Mouse (Mus musculus) thymus, adult 2 months (tissue): ENCODE data around the gene Rasgrp3. TPM values are rescaled to one million over a fixed set of nuclear protein-coding genes. Genes with fewer than 3 reads are reported as not detected.

Experiments
- DNase-seq: peaks from one replicate; pipeline ENCODE4 v3.0.0; 2021
- H3K27ac ChIP-seq: fragments of 200-500 bp; 2 replicates; pipeline ENCODE4 v1.5.1; 2012; ENCODE audit warnings: low read length, control low read depth; ENCODE audit not compliant: control insufficient read depth, insufficient read depth
- H3K27me3 ChIP-seq: fragments of 200-500 bp; 2 replicates; pipeline ENCODE4 v1.6.1; 2012; ENCODE audit warnings: mild to moderate bottlenecking, low read length, moderate library complexity, mixed read lengths; ENCODE audit not compliant: control insufficient read depth, insufficient read depth
- H3K36me3 ChIP-seq: fragments of 200-500 bp; 2 replicates; pipeline ENCODE4 v1.6.1; 2012; ENCODE audit warnings: mild to moderate bottlenecking, low read length, moderate library complexity; ENCODE audit not compliant: control insufficient read depth, insufficient read depth
- H3K4me1 ChIP-seq: fragments of 200-500 bp; replicated peaks from 2 replicates; pipeline ENCODE4 v1.6.1; 2012; ENCODE audit warnings: low read length; ENCODE audit not compliant: control insufficient read depth, insufficient read depth
- H3K4me3 ChIP-seq: fragments of 200-500 bp; 2 replicates; pipeline ENCODE4 v1.5.1; 2012; ENCODE audit warnings: mild to moderate bottlenecking, low read length, control low read depth, moderate library complexity; ENCODE audit not compliant: control insufficient read depth, insufficient read depth
- CTCF ChIP-seq: fragments of 200-500 bp; IDR thresholded peaks from 2 replicates; pipeline ENCODE4 v1.5.1; 2012; ENCODE audit warnings: mild to moderate bottlenecking, control low read depth, low read length, moderate library complexity, borderline replicate concordance; ENCODE audit not compliant: control insufficient read depth, poor library complexity, insufficient read depth; ENCODE audit errors: extremely low read depth
- POLR2A ChIP-seq: fragments of 200-500 bp; IDR thresholded peaks from 2 replicates; pipeline ENCODE4 v1.6.1; 2012; ENCODE audit warnings: mild to moderate bottlenecking, low read length, control low read depth, moderate library complexity; ENCODE audit not compliant: control insufficient read depth, poor library complexity, insufficient read depth; ENCODE audit errors: extremely low read depth
- WGBS: fragments of 180-500 bp; shearing (Covaris S2); methylation state at CpG from one replicate; pipeline ENCODE4 v1.1.7; 2018; 5-methylcytosine and 5-hydroxymethylcytosine counted together
- polyA plus RNA-seq: library from polyadenylated mRNA; depleted of rRNA; stranded (reverse); fragments of >200 nt; gene quantifications from 2 replicates; pipeline ENCODE4 v1.2.3, GENCODE M21; 2012; rRNA removed

Rasgrp3 gene
- 1.2 and 1.9 TPM in 2 replicates for polyA plus RNA-seq

DNA sequence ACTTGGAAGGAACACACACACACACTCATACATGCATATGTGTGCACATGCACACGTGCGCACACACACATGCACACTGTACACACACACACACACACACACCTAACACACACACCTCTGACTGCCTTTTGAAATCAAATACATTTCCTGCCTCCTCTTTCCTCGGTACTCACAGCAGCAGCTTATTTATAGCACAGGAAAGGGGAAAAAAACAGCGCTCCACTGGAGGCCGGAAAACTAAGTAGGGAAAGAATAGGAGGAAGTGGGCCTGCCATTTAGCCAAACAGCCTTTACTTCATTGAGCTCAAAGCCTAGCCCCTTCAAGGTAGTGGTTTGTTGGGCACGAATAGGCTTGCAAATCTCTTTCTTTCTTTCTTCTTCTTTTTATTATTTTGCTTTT is at the start of gene Rasgrp3:
Gene Rasgrp3, plus strand, starts transcription at position 298 of the 400 bp plus-strand sequence.
- H3K27me3 ChIP-seq: no peaks in the 10 kb centered on the region
- no peak within 1 kb of the TSS for H3K27ac ChIP-seq
- no peaks in the 10 kb centered on the region for H3K36me3 ChIP-seq
- 29% methylated on average over 6 of the region's 6 CpGs for WGBS
- no peak for TF ChIP-seq POLR2A
- TF ChIP-seq CTCF: no peak
- no peak within 1 kb of the TSS for H3K4me3 ChIP-seq
- H3K4me1 ChIP-seq: no peaks in the 10 kb centered on the region; the same call in 1 of the 2 replicates
- no peak for DNase-seq

DNA sequence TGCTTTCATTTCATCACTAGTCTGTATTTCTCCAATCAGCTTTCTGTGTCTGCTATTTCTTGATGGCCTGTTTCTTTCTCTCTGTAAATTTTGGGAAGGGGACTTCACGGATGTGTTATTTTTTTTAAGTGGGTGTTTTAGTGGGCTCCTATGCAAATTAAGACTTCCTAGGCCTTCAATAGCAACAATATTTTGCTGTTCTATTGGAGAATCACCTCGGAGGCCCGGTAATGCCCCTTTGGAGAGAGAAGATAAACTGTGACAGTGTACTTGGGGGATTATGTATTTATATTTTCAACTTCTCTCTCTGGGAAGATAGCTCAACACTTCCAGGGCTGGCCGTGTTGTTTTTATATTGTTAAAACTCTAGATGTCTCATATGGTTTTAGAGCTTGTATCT is 47.3 kb upstream of the Rasgrp3 start:
- Histone ChIP-seq H3K4me1 (no peaks in the 10 kb centered on the region), H3K27ac (no peak overlapping the region), H3K4me3 (no peak overlapping the region), H3K27me3 (no peaks in the 10 kb centered on the region), H3K36me3 (no peaks in the 10 kb centered on the region)
- DNase-seq: no peak
- TF ChIP-seq CTCF: no peak
- no peak for TF ChIP-seq POLR2A
- WGBS: 94% methylated on average over 4 of the region's 4 CpGs

DNA sequence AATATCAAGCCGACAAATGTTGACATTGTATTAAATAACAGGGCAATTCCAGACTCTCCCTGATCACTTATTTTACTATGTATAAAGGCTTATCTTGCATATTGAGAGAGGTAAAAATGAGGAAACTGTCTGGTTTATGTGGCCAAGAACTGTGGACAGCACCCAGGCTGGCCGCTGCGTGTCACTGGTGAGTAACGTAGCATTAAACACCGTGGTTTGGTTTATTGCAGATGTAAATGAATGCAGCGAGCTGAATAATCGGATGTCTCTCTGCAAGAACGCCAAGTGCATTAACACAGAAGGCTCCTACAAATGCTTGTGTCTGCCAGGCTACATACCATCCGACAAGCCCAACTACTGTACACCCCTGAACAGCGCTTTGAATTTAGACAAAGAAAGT is 45.6 kb upstream of the Rasgrp3 start:
- H3K4me3 ChIP-seq: no peak overlapping the region
- no peaks in the 10 kb centered on the region for H3K27me3 ChIP-seq
- no peak overlapping the region for H3K27ac ChIP-seq
- no peak for DNase-seq
- H3K36me3 ChIP-seq: no peaks in the 10 kb centered on the region
- WGBS: 82% methylated on average over 10 of the region's 10 CpGs
- H3K4me1 ChIP-seq: no peaks in the 10 kb centered on the region
- TF ChIP-seq CTCF: no peak
- no peak for TF ChIP-seq POLR2A

DNA sequence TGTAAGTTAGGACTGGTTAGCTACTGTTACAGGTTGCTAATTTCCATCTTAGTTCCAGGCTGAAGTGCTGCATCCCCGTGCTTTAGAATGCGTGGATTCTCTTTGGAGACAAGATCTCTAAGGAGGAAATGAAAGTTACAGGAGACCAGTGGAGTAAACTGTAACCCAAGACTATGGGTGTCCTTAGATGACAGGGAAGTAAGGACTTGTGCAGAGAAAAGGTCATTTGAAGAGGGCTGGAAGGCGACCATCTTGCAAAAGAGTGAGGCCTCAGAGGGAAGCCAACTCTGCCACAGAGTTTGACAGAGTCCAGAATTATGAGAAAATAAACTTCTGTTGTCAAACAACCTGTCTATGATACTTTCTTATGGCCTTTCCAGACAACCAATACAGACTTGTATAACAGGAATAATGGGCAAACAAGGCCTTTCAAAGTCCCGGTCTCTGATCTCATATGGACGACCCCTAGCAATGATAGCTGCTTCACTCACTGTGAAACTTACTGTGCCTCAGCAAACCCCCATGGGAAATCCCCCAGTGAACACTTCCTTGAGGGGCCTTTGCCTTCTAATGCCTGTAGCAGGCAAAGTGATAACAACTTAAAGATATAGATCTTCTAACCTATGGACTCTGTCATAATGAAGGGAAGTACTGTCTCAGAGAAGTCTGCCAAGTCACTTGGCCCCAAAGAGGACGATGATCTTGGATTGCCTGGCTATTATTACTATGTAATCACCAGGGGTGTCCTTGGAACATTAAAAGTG is 44.1 kb upstream of the Rasgrp3 start:
- Histone ChIP-seq H3K27ac (no peak overlapping the region), H3K36me3 (no peaks in the 10 kb centered on the region), H3K4me3 (no peak overlapping the region), H3K4me1 (no peaks in the 10 kb centered on the region), H3K27me3 (no peaks in the 10 kb centered on the region)
- 88% methylated on average over 6 of the region's 6 CpGs for WGBS
- no peak for DNase-seq
- TF ChIP-seq CTCF: no peak
- TF ChIP-seq POLR2A: no peak

DNA sequence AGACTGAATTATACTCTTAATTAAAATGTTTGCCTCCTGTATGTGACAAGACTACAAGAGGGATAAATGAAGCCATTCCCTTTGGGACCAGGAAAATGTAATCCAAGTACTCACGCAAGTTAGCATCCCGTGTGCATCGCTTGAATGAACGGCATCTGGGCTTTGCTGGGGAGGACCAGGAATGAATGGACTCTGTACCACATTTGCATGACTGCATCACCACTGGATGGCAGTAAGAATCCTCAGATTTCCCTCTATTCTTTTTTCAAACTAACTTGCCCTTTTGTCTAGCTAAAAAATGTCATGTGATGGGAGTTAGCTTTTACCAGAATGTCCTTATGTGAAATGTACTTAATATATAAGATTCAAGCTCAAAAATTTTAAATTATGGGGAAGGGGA is 29.3 kb upstream of the Rasgrp3 start:
- Histone ChIP-seq H3K4me3 (no peak overlapping the region), H3K27ac (no peak overlapping the region), H3K27me3 (no peaks in the 10 kb centered on the region), H3K4me1 (no peaks in the 10 kb centered on the region), H3K36me3 (no peaks in the 10 kb centered on the region)
- 61% methylated on average over 4 of the region's 4 CpGs for WGBS
- TF ChIP-seq CTCF (no peak), POLR2A (no peak)
- DNase-seq: no peak

DNA sequence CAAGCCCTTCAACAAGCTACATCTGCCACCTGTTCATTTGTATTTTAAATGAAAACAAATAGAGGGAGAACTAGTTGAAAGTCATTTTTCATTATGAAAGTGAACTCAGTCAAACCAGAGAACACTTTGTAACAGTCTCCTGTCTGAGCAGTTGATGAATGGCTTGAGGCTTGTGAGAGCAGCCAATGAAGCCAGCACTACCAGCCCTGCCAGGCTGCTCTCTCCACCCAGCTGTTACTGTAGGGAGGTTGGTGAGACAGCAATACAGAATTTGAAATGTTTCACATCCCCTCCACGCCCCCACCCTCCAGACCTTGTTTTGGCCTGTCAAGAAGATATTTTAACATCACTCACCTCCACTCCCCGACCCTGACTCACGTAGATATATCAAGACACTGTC is 18.8 kb upstream of the Rasgrp3 start:
- WGBS: 60% methylated on average over 3 of the region's 3 CpGs
- TF ChIP-seq POLR2A: no peak
- TF ChIP-seq CTCF: no peak

DNA sequence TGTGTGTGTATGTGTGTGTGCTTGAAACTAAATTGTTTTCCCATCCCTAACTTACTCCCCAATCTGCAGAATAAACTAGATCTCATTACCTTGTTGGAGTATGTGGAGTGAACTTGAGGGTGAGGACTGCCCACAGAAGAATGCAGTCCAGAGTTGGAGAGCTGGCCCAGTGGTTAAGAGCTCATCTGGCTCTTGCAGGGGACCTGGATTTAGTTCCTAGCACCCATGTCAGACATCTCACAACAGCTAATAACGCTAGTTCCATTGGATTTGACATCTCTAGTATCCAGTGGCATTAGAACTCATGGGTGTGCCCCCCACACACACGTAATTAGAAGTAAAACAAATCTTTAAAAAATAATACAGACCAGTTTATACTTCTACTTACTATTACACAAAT is 1.5 kb upstream of the Rasgrp3 start:
- WGBS: 85% methylated on average over 2 of the region's 2 CpGs
- DNase-seq: no peak
- TF ChIP-seq CTCF (no peak), POLR2A (no peak)
- Histone ChIP-seq H3K27me3 (no peaks in the 10 kb centered on the region), H3K4me3 (no peak overlapping the region), H3K4me1 (no peaks in the 10 kb centered on the region; the same call in 1 of the 2 replicates), H3K27ac (no peak overlapping the region), H3K36me3 (no peaks in the 10 kb centered on the region)

More for the DNA sequence above, 18.8 kb upstream of the Rasgrp3 start:
- no peaks in the 10 kb centered on the region for H3K27me3 ChIP-seq
- H3K4me1 ChIP-seq: no peaks in the 10 kb centered on the region
- no peak overlapping the region for H3K4me3 ChIP-seq
- no peaks in the 10 kb centered on the region for H3K36me3 ChIP-seq
- no peak overlapping the region for H3K27ac ChIP-seq
- no peak for DNase-seq
